Mouse (Mus musculus): Measurements from ENCODE around the gene Ptprz1.
"Not testable (repeated sequence)": the region's sequence is repeated elsewhere in the genome, so short reads cannot be mapped to it uniquely, and the experiment has no call there.

The Ptprz1 gene

GRCm38 (mm10) chr6:23014988-23015613 is 139.8 kb downstream of the Ptprz1 start:
- DNase-seq: no peak

- DNase-seq: no peak
These were observed 152.9 kb downstream of the Ptprz1 start for GRCm38 (mm10) chr6:23028251-23028650.

GRCm38 (mm10) chr6:23048836-23049235 is 173.5 kb downstream of the Ptprz1 start:
- no peak for DNase-seq

- no peak for DNase-seq
These were observed 180.4 kb downstream of the Ptprz1 start for GRCm38 (mm10) chr6:23055734-23056133.

- no peak for DNase-seq
These were observed 200.8 kb downstream of the Ptprz1 start for GRCm38 (mm10) chr6:23076060-23076459.

- DNase-seq: no peak
These were observed 203.0 kb downstream of the Ptprz1 start for GRCm38 (mm10) chr6:23078273-23078672.

- DNase-seq: no peak
These were observed 204.8 kb downstream of the Ptprz1 start for GRCm38 (mm10) chr6:23079991-23080680.

GRCm38 (mm10) chr6:23084587-23085421 is 209.5 kb downstream of the Ptprz1 start:
- DNase-seq: no peak

GRCm38 (mm10) chr6:23089292-23089691 is 214.0 kb downstream of the Ptprz1 start:
- not testable (repeated sequence) for DNase-seq

- not testable (repeated sequence) for DNase-seq
These were observed 215.2 kb downstream of the Ptprz1 start for GRCm38 (mm10) chr6:23090346-23091055.

Data from right cerebral cortex, postnatal 14 days (tissue).